Mouse (Mus musculus): ENCODE results near the gene Akap13.

Akap13 gene

GRCm38 (mm10) chr7:75515472-75515871, 60.1 kb downstream of the Akap13 start:
- no peak for DNase-seq (ENCODE audit: low read depth, low spot score)

- no peak for DNase-seq (ENCODE audit: low read depth, low spot score)
These were observed 61.6 kb downstream of the Akap13 start for GRCm38 (mm10) chr7:75516716-75517619.

- DNase-seq (ENCODE audit: low read depth, low spot score) = no peak
These were observed 65.2 kb downstream of the Akap13 start for GRCm38 (mm10) chr7:75520531-75520930.

- no peak for DNase-seq (ENCODE audit: low read depth, low spot score)
These were observed 65.9 kb downstream of the Akap13 start for GRCm38 (mm10) chr7:75521199-75521598.

- DNase-seq (ENCODE audit: low read depth, low spot score) = no peak
These were observed 66.9 kb downstream of the Akap13 start for GRCm38 (mm10) chr7:75522226-75522625.

GRCm38 (mm10) chr7:75524789-75525569, 69.6 kb downstream of the Akap13 start:
- DNase-seq (ENCODE audit: low read depth, low spot score) = no peak

GRCm38 (mm10) chr7:75525716-75526401, 70.5 kb downstream of the Akap13 start:
- DNase-seq (ENCODE audit: low read depth, low spot score) = no peak

- DNase-seq (ENCODE audit: low read depth, low spot score) = no peak
These were observed 73.4 kb downstream of the Akap13 start for GRCm38 (mm10) chr7:75528751-75529150.

GRCm38 (mm10) chr7:75529857-75530437, 74.6 kb downstream of the Akap13 start:
- DNase-seq (ENCODE audit: low read depth, low spot score) = no peak

- DNase-seq (ENCODE audit: low read depth, low spot score) = no peak
These were observed 75.3 kb downstream of the Akap13 start for GRCm38 (mm10) chr7:75530642-75531041.

GRCm38 (mm10) chr7:75533079-75533478, 77.7 kb downstream of the Akap13 start:
- DNase-seq (ENCODE audit: low read depth, low spot score) = no peak

GRCm38 (mm10) chr7:75536298-75536697, 81.0 kb downstream of the Akap13 start:
- no peak for DNase-seq (ENCODE audit: low read depth, low spot score)

GRCm38 (mm10) chr7:75537567-75537966, 82.2 kb downstream of the Akap13 start:
- DNase-seq (ENCODE audit: low read depth, low spot score) = no peak

GRCm38 (mm10) chr7:75538513-75538912, 83.2 kb downstream of the Akap13 start:
- no peak for DNase-seq (ENCODE audit: low read depth, low spot score)

GRCm38 (mm10) chr7:75539168-75539567, 83.8 kb downstream of the Akap13 start:
- no peak for DNase-seq (ENCODE audit: low read depth, low spot score)

- DNase-seq (ENCODE audit: low read depth, low spot score) = no peak
These were observed 94.5 kb downstream of the Akap13 start for GRCm38 (mm10) chr7:75549856-75550255.

GRCm38 (mm10) chr7:75550791-75551336, 95.5 kb downstream of the Akap13 start:
- DNase-seq (ENCODE audit: low read depth, low spot score) = no peak

GRCm38 (mm10) chr7:75553002-75553666, 97.8 kb downstream of the Akap13 start:
- DNase-seq (ENCODE audit: low read depth, low spot score) = no peak

GRCm38 (mm10) chr7:75553667-75554045, 98.3 kb downstream of the Akap13 start:
- DNase-seq (ENCODE audit: low read depth, low spot score) = no peak

- no peak for DNase-seq (ENCODE audit: low read depth, low spot score)
These were observed 98.7 kb downstream of the Akap13 start for GRCm38 (mm10) chr7:75554065-75554464.

- no peak for DNase-seq (ENCODE audit: low read depth, low spot score)
These were observed 100.6 kb downstream of the Akap13 start for GRCm38 (mm10) chr7:75555940-75556339.
